Mouse (Mus musculus): Measurements from ENCODE around the gene Maff.

DNA sequence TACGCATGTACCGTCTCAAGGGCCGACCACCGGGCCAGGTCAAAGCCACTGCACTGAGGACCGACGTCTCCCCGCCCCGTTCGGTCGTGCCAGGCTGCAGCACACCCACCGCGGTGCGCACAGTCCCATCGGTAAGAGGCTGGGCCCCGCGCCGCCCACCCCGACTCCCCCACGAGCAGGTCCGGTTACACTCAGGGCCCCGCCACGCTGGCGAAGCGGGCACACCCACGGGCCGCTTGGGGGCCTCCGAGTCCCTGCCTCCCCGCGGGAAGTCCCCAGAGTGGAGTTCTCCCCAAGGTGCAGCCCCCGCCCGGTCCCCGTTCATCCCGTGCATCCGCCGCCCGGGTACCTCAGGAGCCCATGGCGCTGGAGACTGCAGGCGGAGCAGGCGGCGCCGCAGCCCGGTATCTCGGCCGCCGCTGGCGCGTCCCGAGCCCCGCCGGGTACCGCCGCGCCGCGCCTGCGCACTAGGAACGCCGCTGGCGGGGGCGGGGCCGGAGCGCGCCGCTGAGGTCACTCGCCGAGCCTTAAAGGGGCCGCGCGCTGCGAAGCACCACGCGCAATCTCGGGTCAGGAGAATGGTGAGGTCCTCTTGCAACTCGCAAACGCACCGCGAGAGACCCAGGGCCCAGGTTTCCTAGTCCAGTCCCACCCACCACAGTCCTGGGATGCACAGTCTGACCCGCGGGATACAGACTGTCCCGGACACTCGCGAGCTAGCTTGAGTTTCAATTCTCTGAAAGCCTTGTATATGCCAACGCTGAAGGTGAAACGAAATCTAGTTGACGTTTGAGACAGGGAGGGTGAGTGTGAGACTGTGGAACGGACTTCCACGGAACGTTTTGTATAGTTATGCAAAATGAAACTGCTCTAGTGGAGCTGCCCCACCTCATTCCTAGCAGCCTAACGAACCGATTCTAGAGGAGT lies 56.7 kb downstream of the Maff start, which contains the start of gene Tmem184b:
- TF ChIP-seq MAX (IDR thresholded peaks at IDR 0.05; ENCODE audit: low read depth): no peak
- TF ChIP-seq TCF12 (IDR thresholded peaks at IDR 0.05; ENCODE audit: insufficient read depth, poor library complexity, severe bottlenecking): no peak
- TF ChIP-seq POLR2A (IDR thresholded peaks at IDR 0.05; ENCODE audit: insufficient read length, low read depth): peak; percentile 84
